Mouse (Mus musculus): Measurements from ENCODE around the gene Tex26. TPM values are rescaled to one million over a fixed set of nuclear protein-coding genes. Genes with fewer than 3 reads are reported as not detected.

Gene Tex26
- polyA plus RNA-seq, 1 experiment from 2014 or later = 1.1 TPM

DNA sequence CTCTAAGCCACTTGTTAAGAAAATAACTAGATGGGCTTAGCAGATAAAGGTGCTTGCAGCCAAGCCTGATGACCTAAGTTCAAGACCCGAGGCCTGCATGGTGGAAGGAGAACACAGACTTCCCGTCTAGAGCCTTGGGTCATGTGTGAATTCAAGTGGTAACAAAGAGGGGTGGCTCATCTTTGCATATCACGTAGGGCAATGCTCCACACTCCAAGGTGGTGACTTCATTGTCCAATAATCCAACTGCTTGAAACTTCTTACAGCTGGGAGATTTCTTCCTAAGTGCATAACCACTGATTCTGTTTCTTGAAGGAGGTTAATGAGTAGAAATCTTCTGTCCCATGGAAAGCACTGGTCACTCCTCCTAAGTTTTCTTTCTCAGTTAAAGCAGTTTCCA, 22.6 kb downstream of the Tex26 start:
- WGBS = 85% methylated on average over 3 of the region's 3 CpGs

DNA sequence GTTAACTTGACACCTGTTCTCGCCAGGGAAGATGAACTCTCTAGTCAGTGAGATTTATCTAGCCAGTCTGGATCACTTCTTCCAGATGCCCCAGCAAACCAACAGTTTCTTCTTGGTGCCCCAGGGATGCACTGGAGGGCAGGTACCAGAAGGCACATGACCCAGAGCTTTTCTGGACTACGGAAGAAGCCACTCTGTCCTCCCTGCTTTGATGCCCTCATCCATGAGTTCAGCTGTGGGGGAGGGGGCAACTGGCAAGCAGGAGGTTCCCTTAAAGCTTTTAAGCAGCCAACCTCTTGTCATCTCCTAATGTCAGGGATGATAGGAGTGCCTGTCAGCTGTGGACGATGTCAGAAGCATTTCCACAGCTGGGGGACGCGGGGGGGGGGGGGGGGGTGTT, 25.8 kb downstream of the Tex26 start:
- Histone ChIP-seq H3K4me2 (replicated peaks) (no peak overlapping the region), H3K27ac (replicated peaks) (no peak overlapping the region), H3K27me3 (peaks cover 15% of the 10 kb centered on the region), H3K36me3 (no peaks in the 10 kb centered on the region), H3K4me1 (peaks cover 20% of the 10 kb centered on the region; the same call in 1 of the 2 replicates), H3K9ac (replicated peaks) (no peak overlapping the region), H3K4me3 (no peak overlapping the region), H3K9me3 (no peaks in the 10 kb centered on the region)
- 54% methylated on average over 3 of the region's 5 CpGs for WGBS
- no peak for ATAC-seq (ENCODE audit: low FRiP score, low read depth)

More for the DNA sequence above, 22.6 kb downstream of the Tex26 start:
- Histone ChIP-seq H3K4me2 (replicated peaks) (no peak overlapping the region), H3K36me3 (no peaks in the 10 kb centered on the region), H3K27ac (replicated peaks) (no peak overlapping the region), H3K9ac (replicated peaks) (no peak overlapping the region), H3K4me3 (no peak overlapping the region), H3K4me1 (peaks cover 31% of the 10 kb centered on the region), H3K9me3 (no peaks in the 10 kb centered on the region), H3K27me3 (peaks cover 15% of the 10 kb centered on the region)
- ATAC-seq (ENCODE audit: low FRiP score, low read depth) = no peak

DNA sequence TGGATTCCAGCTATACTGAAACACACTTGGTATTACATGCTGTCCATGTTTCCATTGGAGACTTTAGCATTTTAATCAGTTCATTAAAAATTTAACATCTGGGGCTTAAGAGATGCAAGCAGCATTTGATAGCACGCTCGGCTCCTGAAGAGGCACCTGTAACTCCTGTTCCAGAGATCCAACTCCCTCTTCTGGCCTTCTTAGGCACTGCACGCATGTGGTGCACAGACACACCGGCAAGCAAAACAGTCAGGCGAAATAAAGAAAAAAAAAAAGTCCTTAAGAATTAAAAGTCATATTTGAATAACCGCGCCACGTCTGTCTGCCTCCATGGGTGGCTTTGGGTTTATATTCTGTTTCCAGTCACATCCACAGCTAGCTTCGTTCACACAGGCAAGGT, 34.7 kb downstream of the Tex26 start:
- H3K4me3 ChIP-seq = no peak overlapping the region
- no peaks in the 10 kb centered on the region for H3K36me3 ChIP-seq
- H3K9me3 ChIP-seq = 0 out of 2 replicates have a peak, but pooled peaks cover 6% of the 10 kb centered on the region
- no peaks in the 10 kb centered on the region for H3K4me1 ChIP-seq
- H3K27me3 ChIP-seq = no peaks in the 10 kb centered on the region
- H3K27ac ChIP-seq (replicated peaks) = no peak overlapping the region
- H3K4me2 ChIP-seq (replicated peaks) = no peak overlapping the region
- 94% methylated on average over 9 of the region's 9 CpGs for WGBS
- ATAC-seq (ENCODE audit: low FRiP score, low read depth) = no peak
- H3K9ac ChIP-seq (replicated peaks) = no peak overlapping the region

DNA sequence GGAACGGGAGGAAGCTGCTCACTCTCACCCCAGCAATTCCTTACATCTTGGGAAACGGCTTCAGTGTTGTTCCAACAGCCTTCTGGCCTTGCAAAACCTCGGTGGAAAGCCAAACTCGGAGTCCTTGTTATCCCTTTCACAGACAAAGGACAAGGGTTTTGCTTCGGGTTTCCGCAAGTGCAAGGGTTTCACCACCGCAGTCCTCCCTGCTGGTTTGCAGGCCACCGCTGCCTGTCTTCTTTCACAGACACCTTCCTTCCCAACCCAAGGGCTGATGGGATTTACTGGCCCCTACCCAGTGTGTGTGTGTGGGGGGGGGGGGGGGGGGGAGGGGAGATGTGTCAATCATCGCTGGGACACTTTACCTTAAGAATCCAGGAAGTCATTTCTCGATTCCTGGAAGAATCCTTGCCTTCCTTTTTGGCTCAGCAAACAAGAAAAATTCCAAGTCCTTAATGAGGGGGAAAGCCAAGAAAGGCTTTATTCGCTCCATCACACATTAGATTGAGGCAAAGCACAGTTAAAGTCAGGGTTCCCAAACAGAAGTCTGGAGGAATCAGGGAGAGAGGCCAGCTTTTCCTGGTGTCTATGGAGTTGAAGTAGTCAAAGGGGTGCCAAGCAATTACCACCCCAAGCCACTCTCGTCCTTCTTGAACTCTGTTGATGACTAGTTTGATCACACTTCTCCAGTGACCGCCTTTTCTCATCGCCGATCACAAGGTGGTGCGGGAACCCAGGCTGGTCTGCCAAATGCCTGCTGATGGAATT, 35.4 kb downstream of the Tex26 start:
- no peak overlapping the region for H3K4me2 ChIP-seq (replicated peaks)
- no peak for ATAC-seq (ENCODE audit: low FRiP score, low read depth)
- no peaks in the 10 kb centered on the region for H3K4me1 ChIP-seq
- no peaks in the 10 kb centered on the region for H3K36me3 ChIP-seq
- 0 out of 2 replicates have a peak, but pooled peaks cover 6% of the 10 kb centered on the region for H3K9me3 ChIP-seq
- 91% methylated on average over 16 of the region's 16 CpGs for WGBS
- no peaks in the 10 kb centered on the region for H3K27me3 ChIP-seq
- H3K9ac ChIP-seq (replicated peaks) = no peak overlapping the region
- H3K4me3 ChIP-seq = no peak overlapping the region
- no peak overlapping the region for H3K27ac ChIP-seq (replicated peaks)

- Histone ChIP-seq H3K27ac (replicated peaks) (no peak overlapping the region), H3K4me3 (no peak overlapping the region), H3K4me1 (peaks cover 2% of the 10 kb centered on the region; the same call in 1 of the 2 replicates), H3K36me3 (no peaks in the 10 kb centered on the region), H3K27me3 (peaks cover 23% of the 10 kb centered on the region), H3K4me2 (replicated peaks) (no peak overlapping the region), H3K9me3 (no peaks in the 10 kb centered on the region), H3K9ac (replicated peaks) (no peak overlapping the region)
- ATAC-seq (ENCODE audit: low FRiP score, low read depth) = no peak
- WGBS = 91% methylated on average over 7 of the region's 7 CpGs
These were observed 42.5 kb downstream of the Tex26 start for GRCm38 (mm10) chr5:149481920-149482319.

DNA sequence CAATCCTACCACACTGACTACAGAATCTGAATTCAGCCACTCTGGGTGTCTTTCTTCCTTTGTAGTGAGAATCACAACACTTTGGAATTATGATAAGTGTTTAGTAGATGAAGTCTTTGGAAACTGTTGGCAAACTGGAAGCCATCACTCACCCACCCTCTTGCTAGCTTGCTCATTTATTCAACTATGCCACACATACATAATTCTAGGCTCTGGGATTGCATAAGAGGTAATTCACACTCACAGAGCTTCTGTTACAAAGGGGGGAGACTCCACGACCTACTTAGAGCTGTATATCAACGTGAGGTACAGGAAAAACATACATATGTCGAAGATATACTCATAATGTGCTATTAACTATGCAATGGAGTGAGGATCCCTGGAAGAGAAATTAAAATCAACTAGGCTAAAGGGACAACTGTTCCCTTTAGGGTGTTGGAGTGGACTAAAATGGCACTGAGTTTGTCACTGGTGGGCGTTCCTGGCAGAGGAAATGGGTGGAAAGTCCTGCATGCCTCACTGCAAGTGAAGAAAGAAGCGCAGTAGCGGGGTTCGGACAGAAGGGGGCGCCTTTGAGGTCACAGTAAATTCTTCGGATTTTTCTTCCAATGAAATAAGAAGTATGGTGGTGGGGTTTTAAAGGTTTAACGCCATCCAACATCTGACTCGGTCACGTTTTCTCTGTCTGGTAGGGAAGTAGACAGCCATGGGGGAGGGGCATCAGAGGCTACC, 44.0 kb downstream of the Tex26 start:
- Histone ChIP-seq H3K4me3 (no peak overlapping the region), H3K9me3 (no peaks in the 10 kb centered on the region), H3K27ac (replicated peaks) (no peak overlapping the region), H3K4me1 (peaks cover 12% of the 10 kb centered on the region), H3K9ac (replicated peaks) (no peak overlapping the region), H3K4me2 (replicated peaks) (no peak overlapping the region), H3K27me3 (peaks cover 25% of the 10 kb centered on the region), H3K36me3 (no peaks in the 10 kb centered on the region)
- no peak for ATAC-seq (ENCODE audit: low FRiP score, low read depth)
- 69% methylated on average over 12 of the region's 12 CpGs for WGBS

GRCm38 (mm10) chr5:149484270-149484669, 44.8 kb downstream of the Tex26 start:
- no peaks in the 10 kb centered on the region for H3K9me3 ChIP-seq
- no peak overlapping the region for H3K27ac ChIP-seq (replicated peaks)
- peaks cover 19% of the 10 kb centered on the region for H3K4me1 ChIP-seq
- 77% methylated on average over 12 of the region's 12 CpGs for WGBS
- H3K27me3 ChIP-seq = peaks cover 25% of the 10 kb centered on the region
- ATAC-seq (ENCODE audit: low FRiP score, low read depth) = no peak
- no peak overlapping the region for H3K9ac ChIP-seq (replicated peaks)
- no peaks in the 10 kb centered on the region for H3K36me3 ChIP-seq
- H3K4me2 ChIP-seq (replicated peaks) = no peak overlapping the region
- H3K4me3 ChIP-seq = no peak overlapping the region

- H3K4me3 ChIP-seq = no peak overlapping the region
- H3K36me3 ChIP-seq = no peaks in the 10 kb centered on the region
- WGBS = 93% methylated on average over 6 of the region's 6 CpGs
- peaks cover 27% of the 10 kb centered on the region for H3K27me3 ChIP-seq
- no peaks in the 10 kb centered on the region for H3K9me3 ChIP-seq
- no peak for ATAC-seq (ENCODE audit: low FRiP score, low read depth)
- no peak overlapping the region for H3K27ac ChIP-seq (replicated peaks)
- peaks cover 30% of the 10 kb centered on the region for H3K4me1 ChIP-seq
- H3K4me2 ChIP-seq (replicated peaks) = no peak overlapping the region
- no peak overlapping the region for H3K9ac ChIP-seq (replicated peaks)
These were observed 46.0 kb downstream of the Tex26 start for GRCm38 (mm10) chr5:149485447-149485846.

DNA sequence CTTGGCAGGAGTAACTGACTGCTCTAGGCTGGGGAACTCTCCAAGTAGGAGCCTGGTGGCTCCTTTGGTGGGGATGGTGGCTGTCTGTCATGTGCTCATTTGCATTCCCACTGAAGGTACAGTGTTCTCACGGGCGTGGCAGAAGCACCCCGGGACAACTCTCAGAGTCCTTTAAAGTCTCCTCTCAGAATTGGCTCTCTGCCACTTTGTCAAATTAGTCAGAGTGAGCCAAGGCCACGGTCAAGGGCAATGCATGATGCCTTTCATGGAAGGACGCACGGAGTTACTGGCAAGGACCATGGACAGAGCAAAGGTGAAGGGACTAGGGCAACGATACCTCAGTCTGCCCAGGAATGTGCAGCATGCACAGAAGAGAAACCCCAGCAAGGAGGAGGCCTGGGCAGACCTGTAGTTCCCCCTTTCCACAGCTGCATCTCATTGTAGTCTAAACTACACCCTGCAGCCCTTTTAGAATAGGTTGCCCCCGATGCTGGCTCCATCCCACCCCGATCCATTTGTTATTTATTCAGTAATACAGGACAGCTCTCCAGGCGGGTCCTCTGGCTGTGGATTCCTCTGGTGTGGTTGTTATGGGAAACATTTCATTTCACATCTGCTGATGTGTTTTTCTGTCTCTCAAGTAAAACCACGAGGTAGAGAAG, 49.0 kb downstream of the Tex26 start:
- Histone ChIP-seq H3K4me1 (peaks cover 36% of the 10 kb centered on the region), H3K36me3 (no peaks in the 10 kb centered on the region), H3K4me3 (no peak overlapping the region; the same call in 1 of the 2 replicates), H3K27me3 (peaks cover 36% of the 10 kb centered on the region), H3K4me2 (replicated peaks) (peak overlapping the region; percentile 49), H3K9ac (replicated peaks) (no peak overlapping the region), H3K27ac (replicated peaks) (peak overlapping the region; percentile 94), H3K9me3 (no peaks in the 10 kb centered on the region)
- peak; percentile 72 for ATAC-seq (ENCODE audit: low FRiP score, low read depth)
- WGBS = 18% methylated on average over 11 of the region's 11 CpGs

DNA sequence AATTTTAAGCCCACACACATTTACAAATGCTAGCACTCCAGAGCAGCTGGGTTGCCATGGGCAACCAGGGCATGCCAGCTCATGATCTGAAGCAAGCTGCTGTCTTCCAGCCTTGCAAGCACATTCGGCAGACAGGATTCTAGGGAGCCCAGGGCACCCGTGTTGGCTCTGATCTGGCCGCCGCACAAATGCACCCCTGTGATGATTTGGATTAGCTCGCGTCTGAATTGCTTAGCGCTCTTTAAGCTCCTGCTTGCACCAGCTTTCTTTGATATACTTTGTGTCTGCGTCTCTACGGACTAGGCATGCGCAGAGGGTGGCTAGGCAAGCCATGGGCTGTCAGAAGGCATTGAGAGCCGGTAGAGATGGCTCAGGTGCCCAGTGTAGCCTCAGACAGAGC, 49.7 kb downstream of the Tex26 start:
- Histone ChIP-seq H3K4me3 (peak overlapping the region; percentile 35), H3K27me3 (peaks cover 32% of the 10 kb centered on the region), H3K9ac (replicated peaks) (peak overlapping the region; percentile 43; the same call in 1 of the 2 replicates), H3K4me1 (peaks cover 36% of the 10 kb centered on the region), H3K27ac (replicated peaks) (peak overlapping the region; percentile 94), H3K9me3 (no peaks in the 10 kb centered on the region), H3K36me3 (no peaks in the 10 kb centered on the region), H3K4me2 (replicated peaks) (peak overlapping the region; percentile 49)
- peak; percentile 89 for ATAC-seq (ENCODE audit: low FRiP score, low read depth)
- 9% methylated on average over 11 of the region's 11 CpGs for WGBS

DNA sequence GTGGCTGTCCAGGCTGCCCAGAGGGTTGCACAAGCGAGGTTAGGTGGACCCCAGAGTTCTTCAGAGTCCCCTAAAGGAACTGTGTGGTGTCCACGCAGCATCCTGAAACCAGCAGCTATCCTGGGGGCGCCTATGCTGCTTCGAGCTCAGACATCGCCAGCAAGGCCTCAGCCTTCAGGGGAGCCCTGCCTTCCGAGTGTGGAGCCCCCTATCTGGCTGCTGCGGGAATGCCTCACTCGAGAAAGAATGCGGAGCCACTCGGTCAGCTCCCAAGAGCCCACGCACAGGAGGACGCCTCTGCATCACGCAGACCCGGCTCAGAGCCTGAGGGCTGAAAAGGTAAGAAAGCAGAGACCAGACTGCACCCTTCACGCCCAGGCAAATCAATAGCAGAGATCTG, 50.8 kb downstream of the Tex26 start:
- 54% methylated on average over 15 of the region's 15 CpGs for whole genome bisulfite sequencing
- peaks cover 23% of the 10 kb centered on the region for H3K27me3 ChIP-seq
- no peak for ATAC-seq (ENCODE audit: low FRiP score, low read depth)
- H3K4me1 ChIP-seq = peaks cover 35% of the 10 kb centered on the region
- H3K4me3 ChIP-seq = no peak overlapping the region
- H3K9ac ChIP-seq (replicated peaks) = no peak overlapping the region
- no peaks in the 10 kb centered on the region for H3K9me3 ChIP-seq
- no peak overlapping the region for H3K4me2 ChIP-seq (replicated peaks)
- no peaks in the 10 kb centered on the region for H3K36me3 ChIP-seq
- peak overlapping the region; percentile 94 for H3K27ac ChIP-seq (replicated peaks)

- 38% methylated on average over 6 of the region's 6 CpGs for WGBS
- Histone ChIP-seq H3K4me2 (replicated peaks) (0 out of 2 replicates have a peak overlapping the region, but pooled peaks have one; percentile 5), H3K27ac (replicated peaks) (peak overlapping the region; percentile 84), H3K9ac (replicated peaks) (no peak overlapping the region; the same call in 1 of the 2 replicates), H3K4me3 (no peak overlapping the region), H3K36me3 (no peaks in the 10 kb centered on the region), H3K27me3 (peaks cover 23% of the 10 kb centered on the region), H3K9me3 (no peaks in the 10 kb centered on the region), H3K4me1 (peaks cover 28% of the 10 kb centered on the region)
- ATAC-seq (ENCODE audit: low FRiP score, low read depth) = no peak
These were observed 56.2 kb downstream of the Tex26 start for GRCm38 (mm10) chr5:149495655-149496054.

Data from midbrain, embryonic 12.5 days (tissue).